16 mouse cellular contexts compared by ENCODE assay signal in genomic region chr5:24244211-24244610, GRCm38 (mm10).
"Had no signal": no experiment of that assay in that cellular context is flagged by ENCODE, and none has a peak within 500 bp of the region (broad histone marks: within the 10 kb centered on the region; RNA-seq: fewer than 3 reads in every experiment).

No protein-coding gene starts in this region.

- H3K9ac ChIP-seq: neural tube, embryonic 12.5 days; neural tube, embryonic 13.5 days; neural tube, embryonic 15.5 days; stomach, embryonic 15.5 days had no signal

- H3K9me3 ChIP-seq: neural tube, embryonic 12.5 days; neural tube, embryonic 13.5 days; neural tube, embryonic 15.5 days; stomach, embryonic 15.5 days had no signal

- H3K27ac ChIP-seq: neural tube, embryonic 12.5 days; neural tube, embryonic 13.5 days; neural tube, embryonic 15.5 days; stomach, embryonic 15.5 days had no signal

- H3K27me3 ChIP-seq: neural tube, embryonic 12.5 days; neural tube, embryonic 13.5 days; neural tube, embryonic 15.5 days; stomach, embryonic 15.5 days had no signal

- H3K36me3 ChIP-seq: neural tube, embryonic 12.5 days; neural tube, embryonic 13.5 days; neural tube, embryonic 15.5 days; stomach, embryonic 15.5 days had no signal

- H3K4me1 ChIP-seq: neural tube, embryonic 12.5 days; neural tube, embryonic 13.5 days; neural tube, embryonic 15.5 days; stomach, embryonic 15.5 days had no signal

- DNase-seq: retina, postnatal 1 day; right cerebral cortex, adult 18-20 months; right cerebral cortex, postnatal 14 days; right cerebral cortex, postnatal 25 days; right cerebral cortex, postnatal 4 days; spleen, adult 18-20 months; thymus, adult 18-20 months; thymus, adult 2 months; thymus, postnatal 14 days; thymus, postnatal 25 days; thymus, postnatal 36 days; thymus, postnatal 4 days had no signal

- H3K4me3 ChIP-seq: neural tube, embryonic 12.5 days; neural tube, embryonic 13.5 days; neural tube, embryonic 15.5 days; stomach, embryonic 15.5 days had no signal

- H3K4me2 ChIP-seq: neural tube, embryonic 12.5 days; neural tube, embryonic 13.5 days; neural tube, embryonic 15.5 days; stomach, embryonic 15.5 days had no signal
